ENCODE assay signal across 8 mouse cellular contexts in the genomic region with DNA sequence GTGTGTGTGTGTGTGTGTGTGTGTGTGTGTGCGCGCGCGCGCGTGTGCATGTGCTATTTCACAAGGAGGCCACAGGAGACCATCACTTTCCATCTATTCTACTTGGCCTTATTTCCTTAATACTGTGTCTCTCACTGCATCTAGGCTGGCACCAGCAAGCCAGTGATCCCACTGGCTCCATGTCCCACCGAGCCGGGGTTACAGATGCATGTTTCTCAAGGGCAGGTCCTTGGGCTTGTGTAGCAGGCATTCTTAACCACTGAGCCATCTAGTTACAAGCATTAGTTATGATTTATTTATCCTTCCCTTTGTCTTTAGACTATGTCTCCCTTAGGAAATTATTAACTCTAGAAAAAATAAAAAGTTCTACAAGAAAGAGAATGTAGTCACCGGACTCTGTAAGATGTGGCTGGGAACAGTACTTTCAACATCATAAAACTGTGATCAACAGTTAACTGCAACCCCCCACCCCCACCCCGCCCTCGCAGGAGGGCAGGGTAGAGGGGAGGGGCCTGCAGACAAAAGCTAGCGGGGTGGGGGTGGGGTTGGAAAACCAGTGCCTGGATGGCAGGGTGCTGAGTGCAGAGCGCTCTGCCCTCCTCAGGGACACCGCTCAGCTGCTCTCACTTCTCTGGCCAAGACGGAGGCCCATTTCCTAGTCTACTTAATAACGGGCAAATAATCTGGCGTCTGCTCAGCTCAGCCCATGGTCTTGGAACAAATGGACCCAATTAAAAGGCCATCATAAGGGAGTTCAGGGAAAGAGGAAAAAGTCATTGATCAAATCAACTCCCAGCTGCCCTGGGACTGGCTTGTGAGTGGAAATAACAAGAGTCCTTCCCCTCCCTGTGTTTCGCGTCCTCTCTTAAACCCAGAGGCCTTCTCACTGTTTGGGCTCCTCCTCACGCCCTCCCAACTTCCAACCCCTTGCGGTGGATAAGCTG. TPM values are rescaled to one million over a fixed set of nuclear protein-coding genes. Genes with fewer than 3 reads are reported as not detected.
DNase-seq lines count a peak whose midpoint lies in the region; ATAC-seq and TF ChIP-seq lines count a peak whose summit lies in the region.

No protein-coding gene starts in this region.

- no peak overlapping the region for H3K27ac ChIP-seq in forebrain, embryonic 12.5 days
- no peak overlapping the region for H3K27ac ChIP-seq in forebrain, embryonic 16.5 days (ENCODE audit: low read length)
- H3K27ac ChIP-seq in intestine, postnatal 0 days (ENCODE audit: low read depth, low read length): peak overlapping the region; percentile 46
- H3K27ac ChIP-seq in lung, embryonic 14.5 days (ENCODE audit: low read depth): peak overlapping the region; percentile 81
- H3K27ac ChIP-seq in stomach, postnatal 0 days (replicated peaks): peak overlapping the region; percentile 9; the same call in 1 of the 2 replicates

- DNase-seq in embryo, embryonic 10.5 days (ENCODE audit: low spot score): peak; percentile 67
- peak; percentile 86 for DNase-seq in lung, embryonic 14.5 days
- peak; percentile 59 for DNase-seq in stomach, postnatal 0 days (ENCODE audit: low spot score)
- no peak for DNase-seq in right cerebral cortex, adult 18-20 months
- no peak for DNase-seq in spleen, postnatal 10 days (ENCODE audit: low spot score in 2 of 2)

- TF ChIP-seq EP300 in stomach, postnatal 0 days (optimal IDR thresholded peaks at IDR 0.05): no peak

- H3K4me1 ChIP-seq in forebrain, embryonic 12.5 days: peaks cover 12% of the 10 kb centered on the region
- no peaks in the 10 kb centered on the region for H3K4me1 ChIP-seq in forebrain, embryonic 16.5 days (replicated peaks; ENCODE audit: control insufficient read depth, insufficient read depth, low read length)
- H3K4me1 ChIP-seq in intestine, postnatal 0 days (replicated peaks; ENCODE audit: control insufficient read depth, insufficient read depth, low read length): peaks cover 5% of the 10 kb centered on the region; the same call in 1 of the 2 replicates
- H3K4me1 ChIP-seq in lung, embryonic 14.5 days (ENCODE audit: insufficient read depth): peaks cover 13% of the 10 kb centered on the region; the same call in 1 of the 2 replicates
- no peaks in the 10 kb centered on the region for H3K4me1 ChIP-seq in stomach, postnatal 0 days (replicated peaks; ENCODE audit: control insufficient read depth, insufficient read depth)

- ATAC-seq in forebrain, embryonic 12.5 days (ENCODE audit: low FRiP score): peak; percentile 61; the same call in 1 of the 2 replicates
- no peak for ATAC-seq in forebrain, embryonic 16.5 days
- peak; percentile 77 for ATAC-seq in intestine, postnatal 0 days
- peak; percentile 83 for ATAC-seq in lung, embryonic 14.5 days (ENCODE audit: insufficient read depth)
- ATAC-seq in stomach, postnatal 0 days (ENCODE audit: low FRiP score, low TSS enrichment): peak; percentile 75

- H3K27me3 ChIP-seq in forebrain, embryonic 12.5 days: no peaks in the 10 kb centered on the region
- H3K27me3 ChIP-seq in forebrain, embryonic 16.5 days (replicated peaks; ENCODE audit: control insufficient read depth, insufficient read depth, low read length): no peaks in the 10 kb centered on the region
- H3K27me3 ChIP-seq in intestine, postnatal 0 days (replicated peaks; ENCODE audit: control insufficient read depth, insufficient read depth, low read length): no peaks in the 10 kb centered on the region
- no peaks in the 10 kb centered on the region for H3K27me3 ChIP-seq in lung, embryonic 14.5 days (ENCODE audit: insufficient read depth, low read length)
- no peaks in the 10 kb centered on the region for H3K27me3 ChIP-seq in stomach, postnatal 0 days (ENCODE audit: control insufficient read depth, insufficient read depth, low read length)

- H3K36me3 ChIP-seq in forebrain, embryonic 12.5 days (replicated peaks): no peaks in the 10 kb centered on the region
- no peaks in the 10 kb centered on the region for H3K36me3 ChIP-seq in forebrain, embryonic 16.5 days (ENCODE audit: control insufficient read depth, insufficient read depth)
- no peaks in the 10 kb centered on the region for H3K36me3 ChIP-seq in intestine, postnatal 0 days (ENCODE audit: control insufficient read depth, insufficient read depth)
- no peaks in the 10 kb centered on the region for H3K36me3 ChIP-seq in lung, embryonic 14.5 days (ENCODE audit: insufficient read depth)
- no peaks in the 10 kb centered on the region for H3K36me3 ChIP-seq in stomach, postnatal 0 days (ENCODE audit: control insufficient read depth, insufficient read depth, low read length)

- 38% methylated on average over 21 of the region's 21 CpGs for WGBS in forebrain, embryonic 12.5 days
- 36% methylated on average over 21 of the region's 21 CpGs for WGBS in forebrain, embryonic 16.5 days
- 33% methylated on average over 21 of the region's 21 CpGs for WGBS in intestine, postnatal 0 days
- 32% methylated on average over 21 of the region's 21 CpGs for WGBS in lung, embryonic 14.5 days
- 39% methylated on average over 21 of the region's 21 CpGs for WGBS in stomach, postnatal 0 days

- H3K9me3 ChIP-seq in forebrain, embryonic 12.5 days: no peaks in the 10 kb centered on the region
- no peaks in the 10 kb centered on the region for H3K9me3 ChIP-seq in forebrain, embryonic 16.5 days (ENCODE audit: control insufficient read depth, low read length)
- H3K9me3 ChIP-seq in intestine, postnatal 0 days (ENCODE audit: control insufficient read depth): no peaks in the 10 kb centered on the region
- H3K9me3 ChIP-seq in lung, embryonic 14.5 days (ENCODE audit: low read depth, low read length): no peaks in the 10 kb centered on the region
- no peaks in the 10 kb centered on the region for H3K9me3 ChIP-seq in stomach, postnatal 0 days (ENCODE audit: control insufficient read depth, low read length)

- H3K4me3 ChIP-seq in forebrain, embryonic 12.5 days (replicated peaks): no peak overlapping the region
- no peak overlapping the region for H3K4me3 ChIP-seq in forebrain, embryonic 16.5 days (replicated peaks; ENCODE audit: low read length)
- H3K4me3 ChIP-seq in intestine, postnatal 0 days (ENCODE audit: low read depth, low read length): no peak overlapping the region
- no peak overlapping the region for H3K4me3 ChIP-seq in lung, embryonic 14.5 days (ENCODE audit: low read depth, low read length)
- no peak overlapping the region for H3K4me3 ChIP-seq in stomach, postnatal 0 days (ENCODE audit: low read depth, low read length)

- no peak; the same call in 1 of the 2 replicates for TF ChIP-seq CTCF in intestine, postnatal 0 days (IDR thresholded peaks at IDR 0.05; ENCODE audit: low read depth)
- TF ChIP-seq CTCF in lung, embryonic 14.5 days (IDR thresholded peaks at IDR 0.05; ENCODE audit: low read depth): peak; percentile 30; the same call in 1 of the 2 replicates
- 0 out of 2 replicates have a peak, but pooled peaks have one; percentile 4 for TF ChIP-seq CTCF in stomach, postnatal 0 days (IDR thresholded peaks at IDR 0.05; ENCODE audit: low read depth)

- H3K4me2 ChIP-seq in forebrain, embryonic 12.5 days: peak overlapping the region; percentile 13; the same call in 1 of the 2 replicates
- no peak overlapping the region for H3K4me2 ChIP-seq in forebrain, embryonic 16.5 days (ENCODE audit: low read length)
- peak overlapping the region; percentile 48 for H3K4me2 ChIP-seq in intestine, postnatal 0 days (replicated peaks; ENCODE audit: low read depth)
- peak overlapping the region; percentile 16 for H3K4me2 ChIP-seq in lung, embryonic 14.5 days
- H3K4me2 ChIP-seq in stomach, postnatal 0 days (replicated peaks; ENCODE audit: low read depth): 0 out of 2 replicates have a peak overlapping the region, but pooled peaks have one; percentile 6

- H3K9ac ChIP-seq in forebrain, embryonic 12.5 days: peak overlapping the region; percentile 21; the same call in 1 of the 2 replicates
- H3K9ac ChIP-seq in forebrain, embryonic 16.5 days (replicated peaks; ENCODE audit: low read depth, low read length): no peak overlapping the region
- H3K9ac ChIP-seq in intestine, postnatal 0 days (ENCODE audit: low read depth, low read length): no peak overlapping the region
- no peak overlapping the region for H3K9ac ChIP-seq in lung, embryonic 14.5 days
- H3K9ac ChIP-seq in stomach, postnatal 0 days (ENCODE audit: low read length): no peak overlapping the region

RNA-seq across cellular contexts. Expression of a gene that starts 10.3 kb away (rescaled TPM):
- 1.9 and 2.7 TPM in 2 replicates for polyA plus RNA-seq in forebrain, embryonic 12.5 days (2016; fragmentation: Nextera tagmentation; extraction: Ambion mirVana)
- 2.6 and 2.9 TPM in 2 replicates for polyA plus RNA-seq in forebrain, embryonic 16.5 days (2015; fragmentation: Nextera tagmentation; extraction: Ambion mirVana)
- polyA plus RNA-seq in intestine, postnatal 0 days (2015; fragmentation: Nextera tagmentation; extraction: Ambion mirVana): 5.7 and 7.0 TPM in 2 replicates
- 9.4 and 10.9 TPM in 2 replicates for polyA plus RNA-seq in lung, embryonic 14.5 days (2014; fragmentation: Nextera tagmentation; extraction: Ambion mirVana)
- 6.1 and 6.4 TPM in 2 replicates for polyA plus RNA-seq in stomach, postnatal 0 days (2015; fragmentation: Nextera tagmentation; extraction: Ambion mirVana)

RNA-seq across cellular contexts. Expression of a gene that starts 27.9 kb away (rescaled TPM):
- polyA plus RNA-seq in forebrain, embryonic 12.5 days (2016; fragmentation: Nextera tagmentation; extraction: Ambion mirVana): 0.12 and 0.15 TPM in 2 replicates
- not detected in 2 replicates for polyA plus RNA-seq in forebrain, embryonic 16.5 days (2015; fragmentation: Nextera tagmentation; extraction: Ambion mirVana)
- polyA plus RNA-seq in intestine, postnatal 0 days (2015; fragmentation: Nextera tagmentation; extraction: Ambion mirVana): 2.0 and 2.6 TPM in 2 replicates
- 3.4 and 3.5 TPM in 2 replicates for polyA plus RNA-seq in lung, embryonic 14.5 days (2014; fragmentation: Nextera tagmentation; extraction: Ambion mirVana)
- 5.7 and 5.8 TPM in 2 replicates for polyA plus RNA-seq in stomach, postnatal 0 days (2015; fragmentation: Nextera tagmentation; extraction: Ambion mirVana)

RNA-seq across cellular contexts. Expression of a gene that starts 52.8 kb away (rescaled TPM):
- 6.5 and 8.1 TPM in 2 replicates for polyA plus RNA-seq in forebrain, embryonic 12.5 days (2016; fragmentation: Nextera tagmentation; extraction: Ambion mirVana)
- 8.5 and 10.2 TPM in 2 replicates for polyA plus RNA-seq in forebrain, embryonic 16.5 days (2015; fragmentation: Nextera tagmentation; extraction: Ambion mirVana)
- 2.0 and 2.5 TPM in 2 replicates for polyA plus RNA-seq in intestine, postnatal 0 days (2015; fragmentation: Nextera tagmentation; extraction: Ambion mirVana)
- polyA plus RNA-seq in lung, embryonic 14.5 days (2014; fragmentation: Nextera tagmentation; extraction: Ambion mirVana): 18.5 and 22.5 TPM in 2 replicates
- polyA plus RNA-seq in stomach, postnatal 0 days (2015; fragmentation: Nextera tagmentation; extraction: Ambion mirVana): 2.2 and 2.7 TPM in 2 replicates

Comparison
In these comparisons a context has a peak if more than half of its experiments do, and no peak if none do; other contexts are left out.
1. H3K27ac ChIP-seq: peak in intestine, postnatal 0 days (single experiment), lung, embryonic 14.5 days (single experiment) and stomach, postnatal 0 days (single experiment); none in forebrain, embryonic 12.5 days (single experiment) and forebrain, embryonic 16.5 days (single experiment).
2. DNase-seq: peak in embryo, embryonic 10.5 days (single experiment), lung, embryonic 14.5 days (single experiment) and stomach, postnatal 0 days (single experiment); none in right cerebral cortex, adult 18-20 months (single experiment) and spleen, postnatal 10 days (0 of 2).